Mouse (Mus musculus): ENCODE measurements around the gene Sub1. TPM values are rescaled to one million over a fixed set of nuclear protein-coding genes. Genes with fewer than 3 reads are reported as not detected.

Gene Sub1
- polyA plus RNA-seq, 1 experiment from 2014 or later, result 590 TPM

Other genes with a start within 250 kb of the Sub1 start
- 5.0 TPM in 2 replicates for gene Npr3, start 89.7 kb downstream of the Sub1 start, polyA plus RNA-seq (2015; fragmentation: Nextera tagmentation; extraction: Ambion mirVana)
- 79.7 and 86.9 TPM in 2 replicates for gene Zfr, start 120.8 kb upstream of the Sub1 start, polyA plus RNA-seq (2015; fragmentation: Nextera tagmentation; extraction: Ambion mirVana)
- 16.4 and 16.6 TPM in 2 replicates for gene Mtmr12, start 208.0 kb upstream of the Sub1 start, polyA plus RNA-seq (2015; fragmentation: Nextera tagmentation; extraction: Ambion mirVana)

Measured in intestine, embryonic 16.5 days (tissue).